Mouse (Mus musculus): ENCODE results near the gene Itga5.
A peak's percentile ranks its signal among the peaks of the same experiment; 100 is the strongest.

GRCm38 (mm10) chr15:103321076-103321475, 45.5 kb downstream of the Itga5 start:
- peak; percentile 58 for TF ChIP-seq CTCF (IDR thresholded peaks at IDR 0.05; ENCODE audit: low read depth, low read length)
- no peak for TF ChIP-seq POLR2A (IDR thresholded peaks at IDR 0.05; ENCODE audit: extremely low read depth, insufficient read depth, low read length)
